Mouse (Mus musculus) stomach, postnatal 0 days (tissue): ENCODE measurements around the gene Atxn2.

Experiments
- CTCF ChIP-seq: IDR thresholded peaks from 2 replicates; pipeline ENCODE4 v1.5.1; 2016; ENCODE audit warnings: antibody characterized with exemption, low read depth, mild to moderate bottlenecking, moderate library complexity
- EP300 ChIP-seq: optimal IDR thresholded peaks from 2 replicates; pipeline ENCODE3; 2016; ENCODE audit warnings: antibody characterized with exemption

- no peak for TF ChIP-seq CTCF
- TF ChIP-seq EP300 = no peak
Observed at GRCm38 (mm10) chr5:121807186-121807585, 96.0 kb downstream of the Atxn2 start.
